Mouse (Mus musculus): ENCODE measurements around the gene Caln1. TPM values are rescaled to one million over a fixed set of nuclear protein-coding genes. Genes with fewer than 3 reads are reported as not detected.

Caln1 gene
- polyA plus RNA-seq, 1 experiment from 2014 or later = not detected

DNA sequence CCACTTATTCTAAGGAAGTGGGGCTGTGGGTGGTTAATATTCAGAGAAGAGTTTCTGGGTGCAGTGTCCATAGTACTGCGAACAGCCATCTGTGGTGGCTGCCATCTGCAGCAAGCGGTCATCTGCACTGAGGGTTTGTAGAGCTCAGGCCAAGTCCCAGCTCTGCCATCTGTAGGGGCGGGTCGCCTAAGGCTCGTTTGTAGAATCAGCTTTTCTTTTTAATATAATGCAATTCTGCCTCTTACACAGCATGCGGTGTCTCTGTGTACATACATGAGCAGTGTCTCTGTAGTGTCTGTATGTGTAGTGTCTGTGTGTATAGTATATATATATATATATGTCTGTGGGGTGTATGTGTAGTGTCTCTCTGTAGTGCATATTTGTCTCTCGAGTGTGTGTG lies 35.7 kb upstream of the Caln1 start:
- no peak overlapping the region for H3K4me2 ChIP-seq (ENCODE audit: low read depth, low read length)
- peaks cover 2% of the 10 kb centered on the region; the same call in 1 of the 2 replicates for H3K4me1 ChIP-seq (replicated peaks; ENCODE audit: control insufficient read depth, insufficient read depth, low read length)
- H3K4me3 ChIP-seq (ENCODE audit: low read length) = no peak overlapping the region
- H3K36me3 ChIP-seq (ENCODE audit: control insufficient read depth, insufficient read depth, low read length) = peaks cover 19% of the 10 kb centered on the region
- ATAC-seq (ENCODE audit: low read depth) = no peak
- no peak overlapping the region for H3K27ac ChIP-seq (ENCODE audit: low read length)
- 88% methylated on average over 7 of the region's 7 CpGs for WGBS
- H3K27me3 ChIP-seq (ENCODE audit: control insufficient read depth, insufficient read depth, low read depth, low read length) = no peaks in the 10 kb centered on the region
- no peak overlapping the region for H3K9ac ChIP-seq (ENCODE audit: low read length)
- no peaks in the 10 kb centered on the region for H3K9me3 ChIP-seq (ENCODE audit: control insufficient read depth, low read length)

GRCm38 (mm10) chr5:130333971-130334370 lies 35.3 kb upstream of the Caln1 start:
- Histone ChIP-seq H3K27me3 (ENCODE audit: control insufficient read depth, insufficient read depth, low read depth, low read length) (no peaks in the 10 kb centered on the region), H3K4me1 (replicated peaks; ENCODE audit: control insufficient read depth, insufficient read depth, low read length) (0 out of 2 replicates have a peak, but pooled peaks cover 2% of the 10 kb centered on the region), H3K9me3 (ENCODE audit: control insufficient read depth, low read length) (no peaks in the 10 kb centered on the region), H3K4me2 (ENCODE audit: low read depth, low read length) (no peak overlapping the region), H3K27ac (ENCODE audit: low read length) (no peak overlapping the region), H3K36me3 (ENCODE audit: control insufficient read depth, insufficient read depth, low read length) (peaks cover 18% of the 10 kb centered on the region), H3K4me3 (ENCODE audit: low read length) (no peak overlapping the region), H3K9ac (ENCODE audit: low read length) (no peak overlapping the region)
- no peak for ATAC-seq (ENCODE audit: low read depth)
- 93% methylated on average over 11 of the region's 11 CpGs for WGBS

GRCm38 (mm10) chr5:130335462-130335861 lies 33.8 kb upstream of the Caln1 start:
- no peaks in the 10 kb centered on the region for H3K27me3 ChIP-seq (ENCODE audit: control insufficient read depth, insufficient read depth, low read depth, low read length)
- no peak overlapping the region for H3K4me3 ChIP-seq (ENCODE audit: low read length)
- no peak overlapping the region for H3K9ac ChIP-seq (ENCODE audit: low read length)
- no peak overlapping the region for H3K27ac ChIP-seq (ENCODE audit: low read length)
- peaks cover 15% of the 10 kb centered on the region for H3K36me3 ChIP-seq (ENCODE audit: control insufficient read depth, insufficient read depth, low read length)
- no peak for ATAC-seq (ENCODE audit: low read depth)
- 0 out of 2 replicates have a peak, but pooled peaks cover 2% of the 10 kb centered on the region for H3K4me1 ChIP-seq (replicated peaks; ENCODE audit: control insufficient read depth, insufficient read depth, low read length)
- H3K4me2 ChIP-seq (ENCODE audit: low read depth, low read length) = no peak overlapping the region
- 97% methylated on average over 4 of the region's 4 CpGs for WGBS
- no peaks in the 10 kb centered on the region for H3K9me3 ChIP-seq (ENCODE audit: control insufficient read depth, low read length)

DNA sequence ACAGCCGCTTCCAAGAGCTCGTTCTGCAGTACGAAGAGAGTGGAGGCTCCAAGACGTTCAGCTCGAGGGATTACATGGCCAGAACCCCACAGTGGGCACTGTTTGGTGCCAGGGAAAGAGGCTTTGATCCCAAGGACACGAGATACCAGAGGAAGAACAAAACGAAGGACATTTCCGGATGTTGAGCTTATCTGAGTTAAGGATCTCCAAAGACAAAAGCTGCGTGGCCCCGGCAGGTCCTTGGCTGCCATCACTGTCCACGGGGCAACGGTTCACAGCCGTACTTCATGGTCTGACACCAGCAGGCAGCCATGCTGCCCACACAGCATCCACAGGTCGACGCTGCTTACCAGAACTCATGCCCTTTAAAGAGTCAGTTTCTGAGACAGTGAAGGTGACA lies 28.6 kb upstream of the Caln1 start:
- H3K9me3 ChIP-seq (ENCODE audit: control insufficient read depth, low read length) = no peaks in the 10 kb centered on the region
- no peak overlapping the region for H3K9ac ChIP-seq (ENCODE audit: low read length)
- no peak overlapping the region for H3K4me3 ChIP-seq (ENCODE audit: low read length)
- H3K4me2 ChIP-seq (ENCODE audit: low read depth, low read length) = no peak overlapping the region
- WGBS = 87% methylated on average over 15 of the region's 15 CpGs
- H3K4me1 ChIP-seq (replicated peaks; ENCODE audit: control insufficient read depth, insufficient read depth, low read length) = no peaks in the 10 kb centered on the region
- peaks cover 16% of the 10 kb centered on the region for H3K36me3 ChIP-seq (ENCODE audit: control insufficient read depth, insufficient read depth, low read length)
- ATAC-seq (ENCODE audit: low read depth) = no peak
- no peaks in the 10 kb centered on the region for H3K27me3 ChIP-seq (ENCODE audit: control insufficient read depth, insufficient read depth, low read depth, low read length)
- no peak overlapping the region for H3K27ac ChIP-seq (ENCODE audit: low read length)

DNA sequence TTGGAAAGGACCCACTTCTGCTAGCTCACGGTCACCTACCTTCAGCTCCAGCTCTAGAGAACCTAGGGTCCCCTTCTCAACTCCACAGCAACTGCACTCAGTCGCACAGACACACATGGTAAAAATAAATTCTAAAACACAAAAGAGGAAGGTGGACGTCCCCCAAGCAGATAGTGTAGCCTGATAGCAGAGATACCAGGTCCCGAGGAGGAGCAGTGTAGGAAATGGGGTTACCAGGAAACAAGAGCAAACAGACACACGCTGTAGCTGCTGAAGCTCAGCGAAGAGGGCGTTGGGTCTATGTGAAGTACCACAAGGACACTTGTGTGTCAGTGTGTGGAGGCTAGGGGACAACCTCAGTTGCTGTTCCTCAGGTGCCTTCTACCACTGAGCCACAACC lies 24.3 kb upstream of the Caln1 start:
- H3K36me3 ChIP-seq (ENCODE audit: control insufficient read depth, insufficient read depth, low read length) = peaks cover 10% of the 10 kb centered on the region
- no peak for ATAC-seq (ENCODE audit: low read depth)
- H3K4me1 ChIP-seq (replicated peaks; ENCODE audit: control insufficient read depth, insufficient read depth, low read length) = no peaks in the 10 kb centered on the region
- H3K27me3 ChIP-seq (ENCODE audit: control insufficient read depth, insufficient read depth, low read depth, low read length) = no peaks in the 10 kb centered on the region
- H3K9me3 ChIP-seq (ENCODE audit: control insufficient read depth, low read length) = peaks cover 3% of the 10 kb centered on the region
- 85% methylated on average over 7 of the region's 7 CpGs for WGBS
- H3K27ac ChIP-seq (ENCODE audit: low read length) = no peak overlapping the region
- no peak overlapping the region for H3K9ac ChIP-seq (ENCODE audit: low read length)
- H3K4me3 ChIP-seq (ENCODE audit: low read length) = no peak overlapping the region
- no peak overlapping the region for H3K4me2 ChIP-seq (ENCODE audit: low read depth, low read length)

GRCm38 (mm10) chr5:130345871-130346270 lies 23.4 kb upstream of the Caln1 start:
- ATAC-seq (ENCODE audit: low read depth) = no peak
- peaks cover 3% of the 10 kb centered on the region for H3K9me3 ChIP-seq (ENCODE audit: control insufficient read depth, low read length)
- H3K36me3 ChIP-seq (ENCODE audit: control insufficient read depth, insufficient read depth, low read length) = peaks cover 6% of the 10 kb centered on the region
- H3K27me3 ChIP-seq (ENCODE audit: control insufficient read depth, insufficient read depth, low read depth, low read length) = no peaks in the 10 kb centered on the region
- H3K4me3 ChIP-seq (ENCODE audit: low read length) = no peak overlapping the region
- H3K9ac ChIP-seq (ENCODE audit: low read length) = no peak overlapping the region
- H3K4me1 ChIP-seq (replicated peaks; ENCODE audit: control insufficient read depth, insufficient read depth, low read length) = no peaks in the 10 kb centered on the region
- no peak overlapping the region for H3K4me2 ChIP-seq (ENCODE audit: low read depth, low read length)
- H3K27ac ChIP-seq (ENCODE audit: low read length) = no peak overlapping the region
- 83% methylated on average over 2 of the region's 2 CpGs for WGBS

GRCm38 (mm10) chr5:130355223-130355622 lies 14.0 kb upstream of the Caln1 start:
- H3K9me3 ChIP-seq (ENCODE audit: control insufficient read depth, low read length) = no peaks in the 10 kb centered on the region
- WGBS = 48% methylated on average over 7 of the region's 7 CpGs
- no peak overlapping the region for H3K9ac ChIP-seq (ENCODE audit: low read length)
- H3K36me3 ChIP-seq (ENCODE audit: control insufficient read depth, insufficient read depth, low read length) = no peaks in the 10 kb centered on the region
- H3K4me3 ChIP-seq (ENCODE audit: low read length) = no peak overlapping the region
- no peaks in the 10 kb centered on the region for H3K27me3 ChIP-seq (ENCODE audit: control insufficient read depth, insufficient read depth, low read depth, low read length)
- no peak overlapping the region for H3K27ac ChIP-seq (ENCODE audit: low read length)
- H3K4me2 ChIP-seq (ENCODE audit: low read depth, low read length) = no peak overlapping the region
- H3K4me1 ChIP-seq (replicated peaks; ENCODE audit: control insufficient read depth, insufficient read depth, low read length) = no peaks in the 10 kb centered on the region
- no peak for ATAC-seq (ENCODE audit: low read depth)

DNA sequence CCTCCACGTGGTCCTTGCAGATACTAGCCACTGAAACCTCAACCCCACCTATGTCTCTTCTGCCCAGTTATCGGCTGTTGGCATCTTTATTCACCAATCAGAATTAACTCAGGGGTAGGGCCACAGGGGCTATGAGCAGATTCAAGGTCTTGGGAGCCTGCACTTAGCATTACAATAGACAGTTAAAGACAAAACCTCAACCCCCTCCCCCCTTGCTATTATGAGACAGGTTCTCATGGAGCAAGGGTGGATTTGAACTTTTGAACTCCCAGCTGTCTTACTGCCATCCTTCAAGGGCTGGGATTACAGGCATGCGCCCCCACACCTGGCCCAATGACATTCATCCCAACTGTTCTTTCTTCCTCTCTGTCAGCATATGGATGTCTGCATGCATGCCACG lies 6.1 kb upstream of the Caln1 start:
- Histone ChIP-seq H3K36me3 (ENCODE audit: control insufficient read depth, insufficient read depth, low read length) (no peaks in the 10 kb centered on the region), H3K9me3 (ENCODE audit: control insufficient read depth, low read length) (no peaks in the 10 kb centered on the region), H3K4me3 (ENCODE audit: low read length) (no peak overlapping the region), H3K27ac (ENCODE audit: low read length) (no peak overlapping the region), H3K9ac (ENCODE audit: low read length) (no peak overlapping the region), H3K4me2 (ENCODE audit: low read depth, low read length) (no peak overlapping the region), H3K27me3 (ENCODE audit: control insufficient read depth, insufficient read depth, low read depth, low read length) (no peaks in the 10 kb centered on the region), H3K4me1 (replicated peaks; ENCODE audit: control insufficient read depth, insufficient read depth, low read length) (no peaks in the 10 kb centered on the region)
- no peak for ATAC-seq (ENCODE audit: low read depth)
- WGBS = 68% methylated on average over 4 of the region's 4 CpGs

DNA sequence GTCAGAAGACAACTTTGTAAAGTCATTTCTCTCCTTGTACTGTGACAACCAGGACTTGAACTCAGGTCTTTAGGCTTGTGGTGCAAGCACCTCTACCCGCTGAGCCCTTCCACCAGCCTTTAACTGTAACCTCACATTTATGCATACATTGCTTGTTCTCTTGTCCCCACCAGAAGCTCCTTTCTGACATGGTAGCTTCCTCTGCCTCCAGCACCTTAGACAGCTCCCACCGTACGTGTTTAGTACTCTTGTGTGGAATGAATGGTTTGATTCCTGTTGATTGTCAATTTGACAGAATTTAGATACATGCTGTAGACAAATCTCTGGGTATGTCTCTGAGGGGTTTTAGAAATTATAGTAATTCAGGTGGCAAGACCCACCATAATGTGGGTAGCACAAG lies 5.5 kb upstream of the Caln1 start:
- Histone ChIP-seq H3K27me3 (ENCODE audit: control insufficient read depth, insufficient read depth, low read depth, low read length) (no peaks in the 10 kb centered on the region), H3K4me3 (ENCODE audit: low read length) (no peak overlapping the region), H3K4me1 (replicated peaks; ENCODE audit: control insufficient read depth, insufficient read depth, low read length) (no peaks in the 10 kb centered on the region), H3K27ac (ENCODE audit: low read length) (no peak overlapping the region), H3K9ac (ENCODE audit: low read length) (no peak overlapping the region), H3K36me3 (ENCODE audit: control insufficient read depth, insufficient read depth, low read length) (no peaks in the 10 kb centered on the region), H3K9me3 (ENCODE audit: control insufficient read depth, low read length) (no peaks in the 10 kb centered on the region), H3K4me2 (ENCODE audit: low read depth, low read length) (no peak overlapping the region)
- ATAC-seq (ENCODE audit: low read depth) = no peak
- WGBS = 38% methylated on average over 3 of the region's 3 CpGs

- H3K27ac ChIP-seq (ENCODE audit: low read length) = no peak overlapping the region
- 67% methylated on average over 6 of the region's 6 CpGs for WGBS
- no peaks in the 10 kb centered on the region for H3K4me1 ChIP-seq (replicated peaks; ENCODE audit: control insufficient read depth, insufficient read depth, low read length)
- no peak for ATAC-seq (ENCODE audit: low read depth)
- H3K4me2 ChIP-seq (ENCODE audit: low read depth, low read length) = no peak overlapping the region
- H3K4me3 ChIP-seq (ENCODE audit: low read length) = no peak overlapping the region
- H3K27me3 ChIP-seq (ENCODE audit: control insufficient read depth, insufficient read depth, low read depth, low read length) = no peaks in the 10 kb centered on the region
- no peaks in the 10 kb centered on the region for H3K9me3 ChIP-seq (ENCODE audit: control insufficient read depth, low read length)
- H3K9ac ChIP-seq (ENCODE audit: low read length) = no peak overlapping the region
- no peaks in the 10 kb centered on the region for H3K36me3 ChIP-seq (ENCODE audit: control insufficient read depth, insufficient read depth, low read length)
These were observed 1.0 kb upstream of the Caln1 start for GRCm38 (mm10) chr5:130368236-130368635.

Data from lung, embryonic 16.5 days (tissue).